Mouse (Mus musculus): ENCODE measurements around the gene Elmo1.

Gene Elmo1

DNA sequence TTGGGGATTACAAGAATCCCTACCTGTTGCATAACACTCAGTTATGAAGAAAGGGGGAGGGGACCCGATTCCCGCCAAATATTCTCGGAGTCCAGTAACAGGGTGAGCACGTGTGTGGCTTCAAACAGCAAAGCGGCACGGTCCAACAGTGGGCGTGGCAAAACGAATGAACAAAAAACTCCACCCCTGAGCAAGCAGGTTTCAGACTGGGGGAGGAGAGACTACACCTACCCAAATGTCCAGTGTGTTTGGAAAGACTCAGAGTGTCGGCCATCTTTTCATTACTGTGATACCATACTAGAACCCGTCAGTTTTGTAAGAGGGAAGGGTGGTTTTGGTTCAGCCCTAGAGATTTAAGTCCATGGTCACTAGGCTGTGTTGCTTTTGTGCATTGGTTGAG, 35.4 kb downstream of the Elmo1 start:
- DNase-seq: no peak

DNA sequence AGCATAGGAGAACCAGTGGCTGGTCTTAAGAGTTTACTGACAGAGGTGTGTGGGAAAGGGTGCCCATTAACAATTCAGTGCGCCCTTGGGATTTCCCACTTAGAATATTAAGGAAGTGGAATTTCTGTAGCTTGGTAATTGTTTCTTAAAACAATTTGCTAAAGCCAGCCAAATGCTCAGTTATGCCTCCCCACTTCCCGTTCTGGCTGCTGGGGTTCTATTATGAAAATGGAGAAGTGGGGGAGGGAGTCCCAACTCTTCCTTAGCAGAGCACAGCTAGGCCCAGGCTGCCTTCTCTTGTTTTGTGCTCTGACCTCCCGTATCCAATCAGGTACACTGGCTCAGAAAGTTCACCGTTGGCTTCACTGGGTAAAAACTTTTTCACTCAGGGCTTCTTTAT, 37.2 kb downstream of the Elmo1 start:
- no peak for DNase-seq

DNA sequence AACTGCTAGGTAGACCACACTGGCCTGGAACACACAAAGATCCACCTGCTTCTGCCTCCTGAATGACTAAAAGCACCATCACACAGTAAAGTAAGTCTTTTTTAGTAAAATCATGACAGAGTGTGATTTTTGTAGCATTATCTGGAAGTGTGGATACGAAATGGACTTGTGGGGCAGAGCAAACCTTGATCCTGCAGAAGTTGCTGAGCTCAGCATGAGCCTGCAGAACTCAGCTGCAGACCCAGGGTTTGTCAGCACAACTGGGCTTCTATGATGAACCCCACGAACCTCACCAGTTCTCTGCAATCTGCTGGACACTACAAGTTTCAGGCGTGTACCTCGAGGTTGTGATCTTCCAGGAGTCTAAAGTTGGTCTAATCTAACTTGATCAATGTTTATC, 37.7 kb downstream of the Elmo1 start:
- no peak for DNase-seq

DNA sequence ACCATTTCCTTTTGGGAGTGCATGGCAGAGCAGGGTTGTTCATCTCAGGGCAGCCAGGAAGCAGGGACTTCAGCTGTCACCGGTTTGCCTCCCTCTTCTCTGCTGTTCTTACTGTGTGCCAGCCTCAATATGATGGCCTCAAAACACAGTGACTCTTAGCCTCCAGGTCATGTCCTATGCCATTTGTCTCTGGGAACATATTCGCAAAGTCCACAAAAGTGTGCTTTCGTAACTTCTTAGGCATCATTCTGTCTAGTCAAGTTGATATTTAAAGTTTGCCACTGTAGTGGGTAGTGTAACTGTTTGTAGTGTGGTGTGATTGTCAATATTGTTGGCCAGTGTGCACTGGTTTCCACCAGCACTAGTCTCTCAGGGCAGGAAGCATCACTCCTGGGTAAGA, 40.3 kb downstream of the Elmo1 start:
- no peak for DNase-seq

DNA sequence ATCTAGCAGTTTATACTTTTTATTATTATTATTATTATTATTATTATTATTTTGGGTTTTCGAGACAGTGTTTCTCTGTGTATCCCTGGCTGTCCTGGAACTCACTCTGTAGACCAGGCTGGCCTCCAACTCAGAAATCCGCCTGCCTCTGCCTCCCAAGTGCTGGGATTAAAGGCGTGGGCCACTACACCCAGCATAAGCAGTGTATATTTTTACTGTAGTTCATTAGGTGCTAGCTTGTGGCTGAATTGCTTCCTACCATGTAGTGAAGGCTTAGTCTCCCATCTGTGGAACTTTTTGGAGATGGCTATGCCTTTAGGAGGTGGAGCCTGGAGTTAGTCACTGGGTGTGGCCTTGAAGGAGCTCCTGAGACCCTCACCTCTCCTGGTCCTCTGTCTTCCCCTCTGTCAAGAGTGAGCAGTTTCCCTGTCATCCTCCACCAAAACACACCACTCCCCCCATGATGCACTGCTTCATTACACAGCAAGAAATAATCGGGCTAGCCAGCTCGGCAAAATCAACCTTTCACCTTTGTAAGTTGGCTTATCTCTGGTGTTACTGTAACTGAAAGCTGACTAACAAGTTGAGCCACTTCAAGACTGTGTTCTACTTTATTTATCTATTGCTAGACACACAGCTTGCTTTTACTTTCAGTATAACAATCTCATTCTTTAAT, 41.1 kb downstream of the Elmo1 start:
- no peak for DNase-seq

DNA sequence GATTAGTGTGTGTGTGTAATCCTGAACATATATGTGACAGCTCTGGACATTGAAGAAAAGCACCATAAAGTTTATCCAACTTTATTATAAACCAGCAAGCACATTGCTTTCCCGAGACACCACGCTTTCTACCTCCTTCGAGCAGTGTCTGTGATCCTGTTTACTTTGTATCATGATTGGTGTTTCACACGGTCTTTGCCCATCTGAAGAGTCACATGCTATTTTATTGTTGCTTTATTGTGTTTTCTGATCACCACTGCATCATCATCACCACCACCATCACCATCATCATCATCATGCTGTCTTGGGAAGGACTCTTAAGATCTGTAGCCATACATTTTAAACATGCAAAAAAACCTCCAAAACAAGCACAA, 41.6 kb downstream of the Elmo1 start:
- DNase-seq: no peak

DNA sequence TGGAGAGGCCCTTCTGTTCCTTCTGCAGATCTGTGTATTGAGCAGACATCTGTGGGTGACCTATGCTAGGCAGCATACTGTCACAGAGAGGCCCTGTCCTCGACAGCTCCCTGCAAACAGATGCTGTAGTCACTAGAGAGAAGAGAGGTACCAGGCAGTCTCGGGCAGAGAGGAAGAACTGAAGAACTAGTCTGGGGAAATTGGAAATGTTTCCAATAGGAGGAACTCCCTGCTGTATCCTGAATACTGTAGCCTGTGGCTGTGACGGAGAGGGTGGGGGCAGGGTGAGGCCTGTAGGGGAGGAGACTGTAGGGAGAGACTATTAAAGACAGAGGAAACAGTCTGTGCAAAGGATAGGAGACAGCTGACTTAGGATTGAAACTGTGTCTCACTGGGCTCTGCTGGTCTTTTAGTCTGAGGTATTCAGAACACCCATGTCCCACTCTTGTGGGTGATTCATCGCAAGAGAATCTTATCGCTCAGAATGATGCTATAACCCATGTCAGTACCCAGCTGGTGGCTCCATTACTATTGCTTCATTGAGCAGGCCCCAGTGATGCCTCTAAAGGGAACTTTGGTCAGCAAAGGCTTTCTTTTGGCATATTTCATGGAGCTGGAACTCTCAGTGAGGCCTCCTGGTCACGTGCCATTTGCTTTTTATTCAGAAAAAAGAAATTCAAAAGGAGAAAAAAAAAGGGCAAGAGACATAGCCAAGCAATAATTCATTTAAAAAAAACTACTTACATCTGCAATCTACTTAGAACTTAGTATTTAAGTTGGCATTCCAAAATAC, 43.4 kb downstream of the Elmo1 start:
- no peak for DNase-seq

DNA sequence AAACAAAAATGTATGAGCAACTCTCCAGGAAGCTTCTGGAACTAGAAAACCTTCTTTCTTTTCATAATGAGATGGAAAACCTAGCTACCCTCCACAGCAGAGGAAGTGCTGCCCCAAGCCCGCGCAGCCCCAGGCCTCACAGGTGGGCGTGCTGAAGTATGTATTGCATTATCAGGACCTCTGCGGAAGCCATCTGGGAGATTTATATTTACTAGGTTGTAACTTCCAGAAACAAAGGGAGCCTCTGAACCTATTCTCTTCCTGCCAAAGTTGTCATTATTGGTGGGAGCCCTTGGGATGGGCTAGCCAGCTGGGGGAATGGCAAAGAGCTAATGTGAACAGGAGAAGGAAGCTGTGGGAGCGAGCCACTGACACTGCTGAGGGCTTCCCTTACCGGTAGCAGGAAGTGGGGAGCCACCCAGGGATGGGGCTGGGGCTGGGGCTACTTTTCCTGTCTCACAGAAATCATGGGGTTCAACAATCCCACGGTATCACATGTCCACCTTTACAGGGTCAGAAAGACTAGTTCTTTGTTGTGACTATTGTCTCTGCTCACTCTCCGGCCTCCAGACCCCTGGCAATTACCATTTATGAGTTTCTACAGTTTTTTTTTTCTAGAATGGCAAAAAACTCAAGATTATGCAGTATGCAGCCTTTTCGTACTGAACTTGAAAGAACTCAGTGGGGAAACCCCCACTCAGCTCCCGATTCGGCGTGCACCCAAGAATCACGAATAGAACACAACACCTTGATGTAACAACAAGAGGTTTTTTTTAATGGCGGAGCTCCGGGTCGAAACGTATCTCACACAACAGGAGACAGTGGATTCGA, 44.2 kb downstream of the Elmo1 start:
- DNase-seq: no peak

DNA sequence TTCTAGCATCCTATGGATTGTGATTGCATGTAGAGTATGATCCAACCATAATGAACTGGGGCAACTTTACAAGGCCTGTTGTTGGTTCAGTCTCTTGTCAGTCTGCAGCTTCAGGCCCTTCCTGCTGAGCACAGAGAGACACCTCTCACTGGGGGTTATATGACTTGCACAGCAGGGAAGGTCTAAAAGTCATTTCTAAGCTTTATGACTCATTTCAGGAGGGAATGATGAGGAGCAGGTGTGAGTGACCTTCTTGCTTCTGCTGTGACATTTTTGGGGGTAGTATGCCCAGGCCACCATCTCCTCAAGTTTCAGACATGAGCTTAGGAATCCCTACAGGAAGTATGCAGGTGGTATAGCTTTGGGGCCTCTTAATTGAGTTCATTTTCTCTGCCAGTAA, 46.4 kb downstream of the Elmo1 start:
- DNase-seq: no peak

DNA sequence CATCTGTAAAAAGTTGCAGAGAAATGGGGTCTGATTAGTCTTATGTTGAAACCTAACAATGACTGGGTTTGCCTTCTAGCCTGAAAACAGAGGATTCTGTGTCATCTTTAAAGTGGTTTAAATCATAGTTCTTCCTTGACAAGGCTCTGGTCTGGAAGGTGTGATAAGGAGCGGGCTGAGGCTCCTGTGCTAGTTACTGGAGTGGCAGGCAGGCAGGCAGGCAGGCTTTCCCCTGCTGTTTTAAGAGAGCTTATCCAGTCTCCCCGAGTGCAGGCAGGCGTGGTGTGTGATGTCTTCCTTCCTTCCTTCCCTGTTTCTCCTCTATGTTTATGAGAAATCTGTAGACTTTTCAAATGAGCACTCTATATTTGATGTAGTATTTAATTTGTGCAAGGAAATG, 48.1 kb downstream of the Elmo1 start:
- DNase-seq: no peak

DNA sequence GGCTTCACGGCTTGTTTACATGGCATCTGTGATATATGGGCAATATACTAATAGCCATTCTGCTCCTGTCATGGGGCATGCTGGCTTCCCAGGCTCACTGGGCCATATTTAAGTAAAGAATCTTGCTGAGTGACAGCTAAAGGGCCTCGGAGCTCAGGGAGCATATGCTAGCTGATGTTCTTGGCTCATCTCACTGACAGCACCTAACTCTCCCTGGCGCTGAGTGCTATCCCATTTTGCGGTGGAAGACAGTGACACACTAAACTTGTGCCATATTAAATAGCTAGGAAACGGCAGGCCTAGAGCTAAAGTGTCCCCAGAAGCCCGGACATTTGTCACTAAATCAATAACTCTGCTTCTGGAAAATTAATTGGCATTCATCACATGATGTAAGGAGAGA, 48.7 kb downstream of the Elmo1 start:
- DNase-seq: no peak

DNA sequence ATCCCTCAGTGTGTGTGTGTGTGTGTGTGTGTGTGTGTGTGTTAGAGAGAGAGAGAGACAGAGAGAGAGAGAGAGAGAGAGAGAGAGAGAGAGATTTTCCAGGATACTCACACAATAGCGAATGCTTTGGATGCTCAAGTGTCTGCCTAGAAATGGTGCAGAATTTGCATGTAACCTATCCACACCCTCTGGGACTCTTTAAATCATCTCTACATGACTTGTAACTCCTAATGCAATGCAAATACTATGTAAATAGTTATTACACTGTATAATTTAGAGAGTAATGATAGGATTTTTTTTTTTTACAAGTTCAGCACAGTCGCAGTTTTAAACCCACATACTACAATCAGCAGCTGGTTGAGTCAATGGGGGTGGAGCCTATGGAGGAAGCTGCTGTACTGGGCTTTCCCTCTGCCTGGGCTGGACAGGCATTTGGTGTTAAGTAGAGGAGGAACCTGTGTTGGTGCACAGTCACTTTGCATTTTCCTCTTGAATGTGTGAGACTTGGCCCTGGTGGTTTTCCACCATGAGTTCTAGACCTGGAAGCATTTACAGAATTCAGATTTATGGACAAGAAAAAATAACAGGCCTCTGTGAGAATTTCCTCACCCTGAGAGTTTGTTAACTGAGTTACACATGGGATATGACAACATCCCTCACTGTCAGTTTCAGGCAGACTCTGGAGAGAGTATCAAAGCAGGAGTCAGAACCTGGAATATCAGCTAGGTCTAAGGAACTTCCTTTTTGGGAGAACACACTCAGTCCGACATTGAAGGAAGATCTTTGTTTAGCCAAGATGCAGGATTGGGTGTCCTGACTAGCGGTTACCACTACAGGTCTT, 49.6 kb downstream of the Elmo1 start:
- no peak for DNase-seq

DNA sequence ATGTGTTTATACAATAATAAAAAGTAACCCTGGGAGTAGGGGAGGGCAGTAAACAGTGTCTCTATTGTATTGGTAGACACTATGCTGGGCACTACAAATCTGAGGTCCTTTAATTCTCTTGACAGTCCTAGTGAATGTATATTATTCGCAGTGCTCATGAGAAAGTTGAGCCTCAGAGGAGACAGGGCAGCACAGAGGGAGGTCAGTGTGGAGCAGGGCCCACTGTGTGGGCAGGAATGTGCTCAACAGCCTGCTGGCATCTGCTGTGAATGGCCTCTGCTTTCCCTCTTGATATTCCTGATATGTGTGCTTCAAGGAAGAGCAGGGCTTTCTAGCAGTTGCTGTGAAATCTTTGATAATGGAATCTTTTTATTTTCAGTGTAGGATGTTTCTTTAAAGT, 52.2 kb downstream of the Elmo1 start:
- DNase-seq: no peak

DNA sequence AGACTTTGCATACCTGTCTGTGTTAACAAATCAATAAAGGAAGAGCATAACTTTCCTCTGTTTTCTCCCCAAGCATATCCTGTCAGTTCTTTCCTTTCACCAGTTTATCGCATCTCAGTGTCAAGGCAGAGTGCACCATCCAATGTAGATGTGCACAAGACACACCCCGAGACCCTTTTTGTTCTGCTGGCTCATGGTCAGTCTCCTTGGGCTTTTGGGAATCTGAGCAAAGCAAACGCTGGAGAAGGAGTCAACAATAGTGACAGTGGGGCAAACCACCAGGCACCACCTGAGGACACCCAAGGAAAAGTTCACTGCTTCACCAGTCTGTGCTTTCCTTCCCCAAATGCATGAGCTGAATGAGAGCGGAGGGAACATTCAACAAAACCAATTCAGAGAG, 56.5 kb downstream of the Elmo1 start:
- DNase-seq: no peak

DNA sequence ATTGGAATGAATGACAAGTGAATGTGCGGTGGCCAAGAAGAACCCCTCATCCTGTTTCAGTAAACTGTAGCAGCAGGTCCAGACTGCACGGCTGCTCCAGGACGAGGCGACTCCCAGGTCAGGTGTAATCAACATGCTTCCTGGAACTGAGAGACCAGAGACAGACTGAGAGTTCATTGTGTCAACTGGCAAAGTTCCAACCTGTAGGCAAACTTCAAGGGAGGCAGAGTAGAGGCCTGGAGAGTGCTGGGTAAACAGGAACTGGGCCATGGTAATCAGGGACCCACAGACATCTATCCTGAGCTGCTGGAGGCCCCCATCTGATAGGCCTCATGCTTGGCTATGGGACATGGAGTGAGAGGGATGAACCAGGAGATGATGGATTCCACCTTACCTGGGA, 57.3 kb downstream of the Elmo1 start:
- no peak for DNase-seq

DNA sequence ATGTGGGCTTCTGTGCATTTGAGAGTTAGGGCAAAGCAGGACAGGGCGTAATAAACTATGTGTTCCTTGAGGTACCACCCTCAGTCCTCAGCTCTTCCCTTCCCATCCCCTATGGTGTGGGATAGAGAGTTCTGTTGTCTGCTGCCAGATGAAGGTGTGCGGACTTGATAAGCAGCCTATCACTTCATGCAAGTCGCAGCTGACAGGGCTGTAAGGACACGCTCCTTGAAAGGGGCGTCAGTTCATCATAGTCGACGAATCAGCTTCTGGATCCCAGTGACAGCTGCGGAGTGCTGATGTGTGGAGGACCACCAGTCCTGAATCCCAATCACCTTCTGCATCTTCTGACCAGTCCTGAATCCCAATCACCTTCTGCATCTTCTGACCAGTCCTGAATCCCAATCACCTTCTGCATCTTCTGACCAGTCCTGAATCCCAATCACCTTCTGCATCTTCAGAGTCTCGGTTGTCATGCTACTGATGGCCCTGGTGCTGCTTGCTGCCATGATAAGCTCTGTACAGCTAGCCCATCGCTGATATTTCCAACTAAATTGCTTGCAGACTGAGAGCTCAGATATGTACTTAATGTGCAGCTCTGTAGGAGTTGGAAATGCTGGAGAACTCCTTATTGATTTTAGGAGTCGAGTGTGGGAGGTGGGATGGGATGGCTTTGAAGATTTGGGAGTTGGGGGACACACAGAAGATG, 59.9 kb downstream of the Elmo1 start:
- no peak for DNase-seq

DNA sequence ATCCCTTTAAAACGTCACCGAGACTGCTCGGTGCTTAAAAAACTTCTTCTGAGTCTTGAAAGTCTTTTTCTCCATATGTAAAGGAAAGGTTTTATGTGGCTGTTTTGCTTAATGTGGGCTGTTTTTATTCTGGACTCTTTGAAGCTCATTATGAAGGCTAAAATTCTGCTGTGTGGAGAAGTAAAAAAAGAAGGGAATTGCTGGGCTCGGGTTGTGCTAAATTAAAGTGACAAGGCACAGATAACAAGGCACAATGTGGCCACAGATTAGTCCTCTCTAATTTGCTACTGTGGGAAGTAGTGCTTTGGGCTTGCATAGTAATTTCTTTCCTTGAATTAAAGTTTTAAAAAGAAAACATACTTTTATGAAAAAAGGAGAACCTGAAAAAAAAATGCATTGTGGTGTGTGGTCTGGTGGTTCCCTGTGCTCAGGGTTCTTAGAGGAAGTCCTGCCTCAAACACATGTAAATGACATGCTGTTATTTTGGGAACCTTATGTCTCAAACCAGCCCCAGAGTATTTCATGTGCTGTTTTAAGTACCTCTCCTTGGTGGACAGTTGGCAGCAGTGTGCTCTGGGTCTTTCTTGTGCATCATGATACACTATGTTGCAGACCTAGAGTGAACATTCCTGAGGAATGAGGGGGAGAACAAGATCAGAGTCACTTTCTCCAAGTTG, 61.0 kb downstream of the Elmo1 start:
- DNase-seq: no peak

DNA sequence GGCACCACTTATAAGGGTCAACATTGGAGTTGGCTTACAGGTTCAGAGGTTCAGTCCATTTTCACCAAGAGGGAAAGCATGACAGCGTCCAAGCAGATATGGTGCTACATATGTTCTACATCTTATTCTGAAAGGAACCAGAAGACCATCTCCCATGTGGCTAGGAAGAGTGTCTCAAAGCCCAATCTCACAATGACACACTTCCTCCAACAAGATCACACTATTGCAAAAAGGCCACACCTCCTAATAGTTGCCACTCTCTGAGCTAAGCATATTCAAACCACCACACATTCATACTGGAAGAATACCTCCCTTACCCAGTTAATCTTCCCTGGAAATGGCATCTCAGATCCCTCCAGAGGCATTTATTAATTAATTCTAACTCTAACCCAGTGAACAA, 66.7 kb downstream of the Elmo1 start:
- no peak for DNase-seq

DNA sequence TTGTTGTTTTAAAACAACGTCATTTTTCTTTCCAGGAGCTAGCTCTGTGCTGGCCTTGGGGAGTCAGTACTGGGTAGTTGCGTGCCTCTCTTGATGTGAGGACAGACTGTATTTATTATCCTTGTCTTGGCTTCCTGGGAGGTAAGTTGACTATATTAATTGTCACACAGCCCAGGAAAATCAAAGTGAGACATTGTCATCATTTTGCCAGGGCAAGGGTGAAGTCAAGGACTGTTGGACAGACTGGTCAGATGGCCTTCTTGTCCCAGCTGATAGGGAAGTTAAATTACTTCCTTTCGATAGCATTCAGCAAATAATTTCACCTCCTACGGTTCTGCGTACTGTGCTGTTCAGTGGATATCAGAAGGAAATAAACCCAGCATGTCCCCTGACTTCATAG, 67.1 kb downstream of the Elmo1 start:
- DNase-seq: no peak

DNA sequence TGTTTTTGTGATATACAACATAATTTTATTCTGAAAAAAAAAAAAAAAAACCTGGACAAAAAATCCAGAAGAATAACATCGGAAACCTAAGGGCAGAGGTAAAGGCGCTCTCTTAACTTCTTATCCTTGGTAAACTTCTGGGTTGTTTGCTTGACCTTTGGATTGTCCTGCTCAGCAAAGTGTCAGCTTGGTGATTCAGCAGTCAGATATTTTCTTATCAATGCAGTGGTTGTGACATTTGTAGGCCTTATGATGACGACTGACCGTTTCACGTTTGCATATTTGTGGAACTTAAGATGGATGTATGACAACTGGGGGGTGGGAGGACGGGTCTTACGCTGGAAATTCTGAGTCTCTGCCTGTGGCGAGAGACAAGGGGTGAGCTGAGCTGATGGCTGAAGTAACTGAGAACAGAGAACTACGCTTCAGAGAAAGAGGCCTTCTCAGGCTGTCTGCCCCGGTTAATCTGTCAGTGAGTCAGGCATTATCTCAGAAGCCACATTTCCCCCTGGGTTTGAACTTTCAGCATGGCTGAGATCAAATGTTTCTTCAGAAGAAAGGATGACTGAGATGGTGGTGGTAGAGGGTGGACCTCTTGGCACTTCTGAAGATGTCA, 73.1 kb downstream of the Elmo1 start:
- DNase-seq: no peak

DNA sequence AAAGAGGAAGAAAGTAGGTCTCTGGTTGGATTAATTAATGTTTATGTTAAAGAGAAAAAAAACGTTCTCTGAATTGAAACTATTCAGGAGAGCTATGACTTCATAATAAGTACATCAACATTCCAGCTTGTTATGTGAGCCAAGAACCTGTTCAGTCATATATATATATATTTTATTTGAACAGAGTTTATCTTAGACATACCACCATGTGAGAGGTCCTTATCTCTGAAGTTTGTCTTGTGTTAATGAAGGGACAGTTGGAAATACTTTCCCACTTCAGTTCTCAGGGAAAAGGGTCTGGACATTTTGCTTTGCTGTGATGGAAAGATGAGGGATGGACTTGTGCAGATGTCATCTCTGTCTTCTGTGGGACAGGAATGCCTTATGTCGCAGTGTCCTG, 74.4 kb downstream of the Elmo1 start:
- DNase-seq: no peak

Measured in cerebellum, adult 9-11 months (tissue).